Mouse (Mus musculus) bone marrow, adult 2 months (tissue): ENCODE measurements around the gene Med13l.

ENCODE experiments used
- CTCF ChIP-seq: fragments of 200-500 bp; IDR thresholded peaks from 2 replicates; pipeline ENCODE4 v1.5.1; 2011; ENCODE audit warnings: low read length, control low read depth; ENCODE audit not compliant: control insufficient read depth, insufficient read depth
- POLR2A ChIP-seq: fragments of 200-500 bp; IDR thresholded peaks from 2 replicates; pipeline ENCODE4 v1.6.1; 2011; ENCODE audit warnings: low read depth, mild to moderate bottlenecking, control low read depth, low read length, borderline replicate concordance; ENCODE audit not compliant: control insufficient read depth

DNA sequence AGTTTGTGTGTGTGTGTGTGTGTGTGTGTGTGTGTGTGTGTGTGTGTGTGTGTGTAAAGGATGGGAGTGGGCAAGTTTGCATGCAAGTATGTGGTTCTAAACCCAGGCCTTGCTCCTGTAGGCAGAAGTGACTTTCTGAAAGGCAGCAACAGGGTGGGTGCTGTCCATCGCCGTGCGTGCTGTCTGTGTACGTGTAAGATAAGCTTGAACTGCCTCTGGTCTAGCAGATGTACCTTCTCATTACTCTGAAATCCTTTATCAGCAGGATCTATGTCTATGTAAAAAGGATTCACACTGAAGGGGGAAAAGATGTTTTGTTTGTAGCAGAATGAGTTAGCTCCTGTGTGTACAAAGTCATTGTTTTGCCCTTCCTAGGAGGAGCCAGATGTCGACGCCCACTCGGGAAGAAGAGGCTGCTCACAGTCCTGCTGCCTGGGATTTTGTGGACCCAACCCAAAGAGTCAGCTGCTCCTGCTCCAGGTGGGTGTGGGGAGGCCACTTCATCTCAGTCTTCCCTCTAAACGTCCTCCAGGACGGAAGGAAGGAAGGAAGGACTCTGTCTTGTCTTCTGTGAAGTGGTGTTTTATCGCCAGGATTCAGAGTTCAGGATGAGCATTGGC, 165.5 kb downstream of the Med13l start:
- TF ChIP-seq CTCF (no peak), POLR2A (no peak)
